Mouse (Mus musculus) right cerebral cortex, postnatal 25 days (tissue): ENCODE measurements at regions not wholly inside any gene's neighbourhood (a gene's known extent, or its start where the extent isn't known, plus 50 kb on each side); places are given as distances from the start of the nearest gene placed in this dataset.

Experiments
- DNase-seq: peaks from one replicate; pipeline ENCODE4 v3.0.0; 2022

DNA sequence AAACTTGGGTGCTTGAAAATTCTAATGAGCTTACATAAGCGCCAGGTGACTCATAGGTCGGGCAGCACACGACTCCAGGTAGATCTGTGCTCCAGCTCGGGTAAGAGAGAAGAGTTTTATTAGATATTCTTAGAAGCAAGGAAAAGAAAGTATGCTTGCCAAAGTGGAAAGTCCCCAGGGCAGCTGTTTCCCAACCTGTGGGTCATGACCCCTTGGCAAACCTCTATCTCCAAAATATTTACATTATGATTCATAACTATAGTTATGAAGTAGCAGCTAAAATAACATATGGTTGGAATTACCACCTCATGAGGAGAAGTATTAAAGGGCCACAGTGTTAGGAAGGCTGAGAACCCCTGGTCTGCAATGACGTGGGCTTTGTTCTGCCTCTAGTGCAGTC lies 206.4 kb downstream of the Rpap3 start:
- DNase-seq = no peak

DNA sequence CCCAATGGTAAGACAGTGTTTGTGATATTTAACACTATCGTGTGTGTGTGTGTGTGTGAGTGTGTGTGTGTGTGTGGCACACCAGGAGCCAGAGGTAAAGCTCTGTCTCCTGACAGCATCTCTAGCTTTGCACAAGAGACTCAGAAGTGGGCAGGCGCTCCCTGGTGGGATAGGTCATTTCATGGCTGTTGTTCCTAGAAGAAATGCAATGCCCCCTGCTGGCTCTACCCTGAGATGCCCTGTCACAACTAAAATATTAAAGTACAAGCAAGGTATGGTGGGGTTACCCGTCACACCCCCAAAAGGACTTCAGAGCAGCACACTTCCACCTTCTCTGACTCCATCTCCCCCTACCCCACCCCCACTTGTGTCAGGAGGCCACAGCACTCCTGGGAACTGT lies 207.2 kb downstream of the Rpap3 start:
- no peak for DNase-seq

GRCm38 (mm10) chr15:97496026-97496425 lies 209.6 kb downstream of the Rpap3 start:
- DNase-seq = no peak

DNA sequence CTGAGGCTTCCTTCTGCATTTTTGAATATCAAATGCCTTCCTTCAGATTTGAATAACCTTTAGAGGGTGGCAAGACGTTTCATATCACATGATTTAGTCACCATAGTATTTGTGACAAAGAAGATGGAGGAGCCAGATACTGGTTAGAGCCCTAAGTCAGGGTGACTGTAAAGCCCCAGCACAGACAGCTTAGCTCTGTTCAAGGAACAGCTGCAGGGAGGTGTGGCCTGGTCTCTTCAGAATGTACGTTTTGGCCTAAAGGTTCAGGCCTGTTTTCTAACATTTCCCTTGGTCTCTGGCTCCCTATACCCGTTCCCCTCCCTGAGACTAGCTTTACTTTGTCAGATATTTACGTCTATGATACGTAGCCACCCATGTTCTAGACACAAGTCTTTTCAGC lies 212.3 kb downstream of the Rpap3 start:
- no peak for DNase-seq

DNA sequence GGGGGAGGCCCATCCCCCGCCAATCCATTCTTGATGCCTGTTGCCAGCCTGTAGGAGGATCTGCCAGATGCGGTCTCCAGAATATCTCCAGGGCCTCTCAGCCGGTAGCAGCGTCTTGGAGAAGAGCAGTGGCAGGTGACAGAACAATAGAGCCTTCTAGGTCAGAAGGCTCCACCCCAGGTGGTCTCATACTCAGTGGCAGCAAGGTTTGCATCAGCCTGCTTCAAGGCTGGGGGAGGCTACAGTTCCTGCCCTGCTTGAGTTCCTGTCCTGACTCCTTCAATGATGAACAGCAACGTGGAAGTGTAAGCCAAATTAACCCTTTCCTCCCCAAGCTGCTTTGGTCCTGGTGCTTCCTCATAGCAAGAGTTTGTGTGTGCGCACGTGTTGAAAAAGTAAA lies 213.8 kb downstream of the Rpap3 start:
- DNase-seq = no peak

- no peak for DNase-seq
These were observed 218.2 kb downstream of the Rpap3 start for GRCm38 (mm10) chr15:97487425-97487824.

- no peak for DNase-seq
These were observed 225.1 kb upstream of the Amigo2 start for GRCm38 (mm10) chr15:97471986-97472779.

- DNase-seq = no peak
These were observed 224.4 kb upstream of the Amigo2 start for GRCm38 (mm10) chr15:97471476-97471875.

DNA sequence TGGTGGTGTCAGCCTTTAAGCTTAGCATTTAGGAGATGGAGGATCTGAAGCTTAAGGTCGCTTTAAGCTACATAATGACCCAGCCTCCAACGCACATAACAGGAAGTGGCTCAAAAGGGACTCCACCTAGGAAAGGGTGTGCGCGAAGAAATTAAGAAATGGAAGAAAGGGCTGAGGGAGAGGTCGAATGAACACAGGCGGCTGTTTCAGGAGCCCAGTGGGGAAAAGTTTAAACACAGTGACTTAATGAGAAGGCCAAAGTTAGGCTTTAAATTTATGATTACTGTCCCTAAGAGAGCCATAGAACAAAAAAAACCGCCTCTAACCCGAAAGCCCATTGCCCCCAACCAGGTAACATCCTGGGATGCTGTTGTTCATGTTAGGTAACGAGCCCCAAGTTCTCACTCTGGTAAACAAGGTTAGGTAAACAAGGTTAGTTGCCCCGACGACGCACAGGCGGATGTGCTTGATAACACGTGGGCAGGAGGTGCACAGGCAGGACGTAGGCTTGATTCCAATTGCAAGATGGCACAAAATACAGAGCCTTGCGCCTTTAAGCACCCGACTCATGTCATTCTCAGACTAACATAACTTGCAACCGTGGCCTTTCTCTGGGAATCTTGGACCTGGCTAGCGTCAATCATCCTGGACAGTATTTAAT lies 222.7 kb upstream of the Amigo2 start:
- DNase-seq = no peak

DNA sequence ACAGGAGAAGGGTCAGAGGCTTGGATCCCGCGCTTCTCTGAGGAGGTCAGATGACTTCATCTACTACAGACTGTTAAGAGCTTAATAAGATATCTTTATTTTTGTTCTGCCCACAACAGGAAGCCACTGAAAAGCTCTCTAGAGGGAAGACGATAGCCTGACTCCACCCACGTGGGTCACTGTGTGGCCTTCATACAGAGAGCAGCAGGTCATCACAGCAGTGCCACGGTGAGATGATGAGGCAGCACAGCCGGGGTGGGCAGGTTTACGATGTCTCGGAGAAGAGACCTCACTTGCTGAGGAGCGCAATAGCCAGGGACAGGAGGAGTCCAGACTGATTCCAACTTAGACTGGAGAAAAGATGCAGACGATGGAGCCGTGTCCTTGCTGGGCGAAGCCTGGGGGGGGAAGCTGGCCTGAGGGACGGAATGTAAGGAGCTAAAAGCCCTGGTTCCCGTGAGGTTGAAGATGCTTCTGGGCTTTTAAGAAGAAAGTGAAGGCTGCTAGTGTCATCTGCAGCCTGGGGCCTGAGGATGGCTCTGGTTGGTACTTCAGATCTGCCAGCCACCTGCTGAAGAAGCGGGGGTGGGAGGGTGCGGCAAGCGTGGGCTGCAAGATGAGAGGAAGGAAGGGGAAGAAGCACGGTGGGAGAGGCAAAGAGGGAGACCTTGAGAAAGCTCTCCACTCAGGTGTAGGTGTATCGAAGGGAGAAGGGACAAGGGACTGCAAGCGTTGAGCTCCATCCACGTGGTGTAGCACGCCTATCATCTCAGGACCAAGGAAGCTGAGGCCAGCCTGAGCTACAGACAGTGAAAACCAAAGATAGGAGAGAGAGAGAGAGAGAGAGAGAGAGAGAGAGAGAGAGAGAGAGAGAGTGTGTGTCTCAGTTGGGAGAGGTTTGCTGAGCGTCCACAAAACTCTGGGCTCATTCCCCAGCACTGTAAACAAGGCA lies 221.9 kb upstream of the Amigo2 start:
- no peak for DNase-seq

DNA sequence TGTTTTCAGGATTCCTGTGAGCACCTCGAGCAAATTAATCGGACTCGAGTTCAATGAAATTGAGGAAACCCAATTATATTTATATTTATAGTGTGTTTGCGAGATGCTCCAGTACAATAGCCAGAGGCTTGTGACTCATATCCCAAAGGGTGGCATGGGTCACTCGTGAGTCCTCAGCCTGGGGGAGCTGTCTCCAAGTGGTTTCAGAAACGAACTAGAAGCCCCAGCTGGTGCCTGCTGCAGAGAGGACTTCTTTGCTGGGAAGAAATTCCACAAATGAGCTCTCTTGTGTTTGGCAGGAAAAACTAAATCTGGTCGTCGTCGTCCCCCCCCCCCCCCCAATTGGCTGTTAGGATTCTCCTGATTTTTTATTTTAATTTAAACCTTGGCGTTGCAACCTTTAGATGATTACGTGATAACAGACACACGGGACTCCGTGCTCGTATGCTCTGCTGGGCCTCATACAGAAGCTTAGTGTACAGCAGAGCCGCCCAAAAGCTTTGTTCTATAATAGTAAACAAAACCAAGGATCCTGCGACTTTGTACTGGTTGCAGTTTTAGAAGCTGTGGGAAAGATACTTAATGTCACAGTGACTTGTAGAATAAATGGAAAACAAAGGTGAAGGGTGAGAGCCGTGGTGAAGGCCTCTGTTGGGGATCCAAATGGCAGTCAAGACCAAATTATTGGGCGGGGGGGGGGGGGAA lies 220.8 kb upstream of the Amigo2 start:
- no peak for DNase-seq

GRCm38 (mm10) chr15:97466906-97467465 lies 219.9 kb upstream of the Amigo2 start:
- DNase-seq = no peak

- DNase-seq = no peak
These were observed 219.0 kb upstream of the Amigo2 start for GRCm38 (mm10) chr15:97466110-97466509.

GRCm38 (mm10) chr15:97465366-97465765 lies 218.3 kb upstream of the Amigo2 start:
- DNase-seq = no peak

DNA sequence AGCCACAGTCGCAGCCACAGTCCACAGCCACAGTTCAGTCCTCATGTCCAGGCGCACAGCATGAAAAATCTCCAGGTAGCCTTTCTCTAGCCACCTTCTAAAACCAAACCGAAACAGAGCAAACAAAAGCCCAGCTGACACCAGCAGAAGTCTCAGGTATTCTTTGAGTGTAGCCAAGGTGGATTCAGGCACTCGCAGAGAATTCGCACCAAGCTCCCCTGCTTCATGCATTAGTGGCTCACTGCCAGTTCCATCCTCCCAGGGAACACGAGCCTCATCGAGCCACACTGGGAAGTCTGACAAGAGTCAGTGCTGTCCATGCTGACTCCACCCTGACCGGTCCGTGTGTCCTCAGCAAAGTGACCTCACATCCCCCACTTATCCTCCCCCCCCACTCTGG lies 217.7 kb upstream of the Amigo2 start:
- no peak for DNase-seq

DNA sequence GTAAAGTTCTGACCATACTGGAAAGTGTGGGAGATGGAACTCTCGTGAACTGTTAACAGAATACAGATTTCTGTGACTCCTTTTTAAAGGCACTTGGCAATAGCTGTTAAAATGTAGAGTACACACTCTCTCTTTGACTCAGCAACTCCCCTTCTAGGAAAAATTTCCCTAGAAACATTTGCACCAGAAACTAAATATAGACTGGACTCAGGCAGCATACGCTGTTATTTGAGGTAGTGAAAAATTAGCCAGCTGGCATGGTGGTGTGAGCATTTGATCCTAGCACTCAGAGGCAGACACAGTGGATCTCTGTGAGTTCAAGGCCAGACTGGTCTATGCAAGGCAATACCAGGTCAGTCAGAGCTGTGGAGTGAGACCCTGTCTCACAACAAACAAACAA lies 215.5 kb upstream of the Amigo2 start:
- no peak for DNase-seq

GRCm38 (mm10) chr15:97462006-97462405 lies 214.9 kb upstream of the Amigo2 start:
- no peak for DNase-seq

GRCm38 (mm10) chr15:97461060-97461459 lies 214.0 kb upstream of the Amigo2 start:
- no peak for DNase-seq

- no peak for DNase-seq
These were observed 213.3 kb upstream of the Amigo2 start for GRCm38 (mm10) chr15:97460360-97460719.

DNA sequence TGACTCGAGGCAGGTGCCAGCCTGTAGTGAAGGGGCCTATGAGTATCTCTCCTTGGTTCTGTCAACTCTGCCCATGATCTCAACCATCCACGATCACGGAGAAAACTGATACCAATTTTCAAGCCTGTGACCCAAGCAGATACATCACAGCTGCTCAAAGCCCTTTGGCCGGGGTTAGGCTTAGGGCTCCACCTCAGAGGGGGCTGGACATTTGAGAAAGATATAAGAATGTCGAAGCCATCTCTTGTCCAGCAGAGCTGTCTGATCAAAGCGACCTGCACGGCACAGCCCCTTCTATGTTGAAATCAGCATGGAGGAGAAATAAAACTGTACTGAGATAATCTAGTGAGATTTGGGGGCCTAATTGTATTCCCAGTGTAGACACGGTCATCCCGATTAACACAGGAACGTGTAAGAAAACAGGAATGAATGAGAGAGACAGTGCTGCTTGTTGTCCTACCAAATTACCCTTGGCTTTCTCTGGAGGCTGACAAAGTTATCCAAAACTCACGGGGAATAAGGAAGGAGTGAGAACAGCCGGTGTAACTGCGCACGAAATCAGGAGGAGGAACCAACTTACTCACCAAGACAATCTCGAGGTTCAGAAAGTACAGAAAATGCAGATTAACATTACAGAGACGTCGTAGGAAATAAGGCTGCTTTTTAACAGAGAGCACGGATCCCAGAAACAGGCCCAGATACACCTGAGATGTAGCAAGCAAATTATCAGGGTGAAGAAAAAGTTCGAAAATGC lies 212.7 kb upstream of the Amigo2 start:
- DNase-seq = no peak

- DNase-seq = no peak
These were observed 211.7 kb upstream of the Amigo2 start for GRCm38 (mm10) chr15:97458748-97459221.
